Mouse (Mus musculus) hindbrain, embryonic 12.5 days (tissue): ENCODE measurements around the gene Crtac1. TPM values are rescaled to one million over a fixed set of nuclear protein-coding genes. Genes with fewer than 3 reads are reported as not detected.
A peak's percentile ranks its signal among the peaks of the same experiment; 100 is the strongest.

Experiments used
- ATAC-seq: fragments of 200-750 bp; cut with Nextera tagmentation; 2 replicates; pipeline ENCODE4 v1.8.0; 2017; ENCODE audit warnings: moderate TSS enrichment; ENCODE audit not compliant: low FRiP score
- H3K27ac ChIP-seq: fragments of 300-500 bp; sonication (generic); 2 replicates; pipeline ENCODE4 v1.5.1; 2016; ENCODE audit warnings: mild to moderate bottlenecking
- H3K27me3 ChIP-seq: fragments of 300-500 bp; sonication (generic); 2 replicates; pipeline ENCODE4 v1.6.1; 2016; ENCODE audit warnings: mild to moderate bottlenecking
- H3K36me3 ChIP-seq: fragments of 300-500 bp; sonication (generic); 2 replicates; pipeline ENCODE4 v1.6.1; 2016; ENCODE audit warnings: mild to moderate bottlenecking
- H3K4me1 ChIP-seq: fragments of 300-500 bp; sonication (generic); 2 replicates; pipeline ENCODE4 v1.6.1; 2016
- H3K4me2 ChIP-seq: fragments of 300-500 bp; sonication (generic); replicated peaks from 2 replicates; pipeline ENCODE4 v1.6.1; 2016; ENCODE audit warnings: mild to moderate bottlenecking
- H3K4me3 ChIP-seq: fragments of 300-500 bp; sonication (generic); 2 replicates; pipeline ENCODE4 v1.5.1; 2016; ENCODE audit warnings: mild to moderate bottlenecking
- H3K9ac ChIP-seq: fragments of 300-500 bp; sonication (generic); 2 replicates; pipeline ENCODE4 v1.6.1; 2016; ENCODE audit warnings: mild to moderate bottlenecking, moderate library complexity
- H3K9me3 ChIP-seq: fragments of 300-500 bp; sonication (generic); replicated peaks from 2 replicates; pipeline ENCODE4 v1.6.1; 2016; ENCODE audit warnings: mild to moderate bottlenecking
- WGBS: fragments of 180-500 bp; shearing (Covaris S2); methylation state at CpG from one replicate; pipeline ENCODE4 v1.1.7; 2016; 5-methylcytosine and 5-hydroxymethylcytosine counted together
- microRNA-seq: library from miRNA; unstranded; fragments of <30 nt; microRNA quantifications from one replicate; pipeline ENCODE4, GENCODE M21; 2017
- polyA plus RNA-seq: library from polyadenylated mRNA; unstranded; fragments of >200 nt; fragmentation: Nextera tagmentation; extraction: Ambion mirVana; gene quantifications from 2 replicates; pipeline ENCODE4 v1.2.1, GENCODE M21; 2016

Gene Crtac1
- polyA plus RNA-seq, 1 experiment from 2014 or later = 14.8 TPM

- WGBS = 44% methylated on average over 5 of the region's 5 CpGs
- no peak overlapping the region for H3K9ac ChIP-seq
- ATAC-seq = no peak
Observed at GRCm38 (mm10) chr19:42246626-42247025, 185.0 kb downstream of the Crtac1 start.

GRCm38 (mm10) chr19:42243401-42243800 lies 188.2 kb downstream of the Crtac1 start:
- WGBS = 72% methylated on average over 3 of the region's 3 CpGs
- H3K4me3 ChIP-seq = no peak overlapping the region

More at GRCm38 (mm10) chr19:42246626-42247025, 185.0 kb downstream of the Crtac1 start:
- H3K4me2 ChIP-seq = no peak overlapping the region
- no peak overlapping the region for H3K4me3 ChIP-seq
- peaks cover 8% of the 10 kb centered on the region; the same call in 1 of the 2 replicates for H3K27me3 ChIP-seq
- no peaks in the 10 kb centered on the region for H3K4me1 ChIP-seq
- H3K27ac ChIP-seq = no peak overlapping the region
- no peaks in the 10 kb centered on the region for H3K36me3 ChIP-seq
- H3K9me3 ChIP-seq = no peaks in the 10 kb centered on the region

GRCm38 (mm10) chr19:42240881-42241280 lies 190.7 kb downstream of the Crtac1 start:
- peaks cover 13% of the 10 kb centered on the region for H3K4me1 ChIP-seq
- no peak overlapping the region for H3K4me3 ChIP-seq
- H3K27ac ChIP-seq = no peak overlapping the region
- H3K27me3 ChIP-seq = no peaks in the 10 kb centered on the region
- no peak for ATAC-seq
- WGBS = 54% methylated on average over 8 of the region's 8 CpGs
- no peaks in the 10 kb centered on the region for H3K36me3 ChIP-seq
- no peak overlapping the region for H3K9ac ChIP-seq
- no peak overlapping the region for H3K4me2 ChIP-seq
- no peaks in the 10 kb centered on the region for H3K9me3 ChIP-seq

More at GRCm38 (mm10) chr19:42243401-42243800, 188.2 kb downstream of the Crtac1 start:
- H3K27ac ChIP-seq = no peak overlapping the region
- no peaks in the 10 kb centered on the region for H3K9me3 ChIP-seq
- H3K36me3 ChIP-seq = no peaks in the 10 kb centered on the region
- H3K4me2 ChIP-seq = no peak overlapping the region
- ATAC-seq = no peak
- H3K9ac ChIP-seq = no peak overlapping the region
- peaks cover 8% of the 10 kb centered on the region; the same call in 1 of the 2 replicates for H3K27me3 ChIP-seq
- H3K4me1 ChIP-seq = 0 out of 2 replicates have a peak, but pooled peaks cover 4% of the 10 kb centered on the region

- H3K4me3 ChIP-seq = no peak overlapping the region
- no peaks in the 10 kb centered on the region for H3K36me3 ChIP-seq
- H3K9me3 ChIP-seq = no peaks in the 10 kb centered on the region
- no peak for ATAC-seq
- H3K4me2 ChIP-seq = no peak overlapping the region
- no peak overlapping the region for H3K9ac ChIP-seq
- H3K4me1 ChIP-seq = peaks cover 13% of the 10 kb centered on the region
- no peaks in the 10 kb centered on the region for H3K27me3 ChIP-seq
- peak overlapping the region; percentile 79 for H3K27ac ChIP-seq
- WGBS = 76% methylated on average over 7 of the region's 7 CpGs
Observed at GRCm38 (mm10) chr19:42238341-42238715, 193.3 kb downstream of the Crtac1 start.

- Histone ChIP-seq H3K9ac (no peak overlapping the region), H3K27me3 (no peaks in the 10 kb centered on the region), H3K9me3 (no peaks in the 10 kb centered on the region), H3K4me2 (no peak overlapping the region), H3K4me3 (no peak overlapping the region), H3K27ac (peak overlapping the region; percentile 79), H3K4me1 (peaks cover 13% of the 10 kb centered on the region), H3K36me3 (no peaks in the 10 kb centered on the region)
- 19% methylated on average over 4 of the region's 4 CpGs for WGBS
- peak; percentile 69 for ATAC-seq
Observed at GRCm38 (mm10) chr19:42237602-42238340, 193.8 kb downstream of the Crtac1 start.

Small RNA genes within 50 kb of the gene (microRNA-seq; reads per million reads assigned to microRNA genes)
- gene Gm26339 (not detected), gene Mir3085 (2.4 reads per million)

Other genes starting within 250 kb of the Crtac1 start
- gene Sfrp5, start 229.5 kb downstream of the Crtac1 start, polyA plus RNA-seq = 1.5 and 1.9 TPM in 2 replicates
- 11.5 and 11.6 TPM in 2 replicates for gene Golga7b, start 184.2 kb downstream of the Crtac1 start, polyA plus RNA-seq
- gene R3hcc1l, start 87.0 kb upstream of the Crtac1 start, polyA plus RNA-seq = 19.9 and 23.3 TPM in 2 replicates
- 0.19 and 0.51 TPM in 2 replicates for gene Loxl4, start 181.0 kb upstream of the Crtac1 start, polyA plus RNA-seq